Mouse (Mus musculus) intestine, embryonic 15.5 days (tissue): Measurements from ENCODE around the gene Nxf1. TPM values are rescaled to one million over a fixed set of nuclear protein-coding genes. Genes with fewer than 3 reads are reported as not detected.

Experiments
- ATAC-seq: fragments of 200-750 bp; cut with Nextera tagmentation; 2 replicates; pipeline ENCODE4 v1.8.0; 2017; ENCODE audit warnings: moderate TSS enrichment, moderate library complexity
- H3K27ac ChIP-seq: fragments of 300-500 bp; sonication (generic); 2 replicates; pipeline ENCODE4 v1.5.1; 2015; ENCODE audit warnings: mild to moderate bottlenecking, inconsistent platforms
- H3K27me3 ChIP-seq: fragments of 300-500 bp; sonication (generic); replicated peaks from 2 replicates; pipeline ENCODE4 v1.6.1; 2015; ENCODE audit warnings: inconsistent platforms
- H3K36me3 ChIP-seq: fragments of 300-500 bp; sonication (generic); 2 replicates; pipeline ENCODE4 v1.6.1; 2015; ENCODE audit warnings: inconsistent platforms
- H3K4me1 ChIP-seq: fragments of 300-500 bp; sonication (generic); replicated peaks from 2 replicates; pipeline ENCODE4 v1.6.1; 2015; ENCODE audit warnings: inconsistent platforms
- H3K4me2 ChIP-seq: fragments of 300-500 bp; sonication (generic); replicated peaks from 2 replicates; pipeline ENCODE4 v1.6.1; 2015; ENCODE audit warnings: mild to moderate bottlenecking, inconsistent platforms
- H3K4me3 ChIP-seq: fragments of 300-500 bp; sonication (generic); replicated peaks from 2 replicates; pipeline ENCODE4 v1.5.1; 2015; ENCODE audit warnings: inconsistent platforms
- H3K9ac ChIP-seq: fragments of 300-500 bp; sonication (generic); 2 replicates; pipeline ENCODE4 v1.6.1; 2015; ENCODE audit warnings: inconsistent platforms
- H3K9me3 ChIP-seq: fragments of 300-500 bp; sonication (generic); 2 replicates; pipeline ENCODE4 v1.6.1; 2016; ENCODE audit warnings: inconsistent platforms
- WGBS: fragments of 180-500 bp; shearing (Covaris S2); methylation state at CpG from one replicate; pipeline ENCODE4 v1.1.7; 2015; 5-methylcytosine and 5-hydroxymethylcytosine counted together
- polyA plus RNA-seq: library from polyadenylated mRNA; unstranded; fragments of >200 nt; fragmentation: Nextera tagmentation; extraction: Ambion mirVana; gene quantifications from 2 replicates; pipeline ENCODE4 v1.2.1, GENCODE M21; 2015

Gene Nxf1
- polyA plus RNA-seq, 1 experiment from 2014 or later, result 146 TPM

GRCm38 (mm10) chr19:8817001-8817400 is 60.1 kb downstream of the Nxf1 start:
- Histone ChIP-seq H3K4me1 (peaks cover 19% of the 10 kb centered on the region), H3K27ac (no peak overlapping the region), H3K9me3 (no peaks in the 10 kb centered on the region), H3K9ac (peak overlapping the region; percentile 11; the same call in 1 of the 2 replicates), H3K4me3 (no peak overlapping the region), H3K36me3 (peaks cover 12% of the 10 kb centered on the region), H3K27me3 (no peaks in the 10 kb centered on the region), H3K4me2 (peak overlapping the region; percentile 15)
- ATAC-seq, result no peak
- WGBS, result 79% methylated on average over 3 of the region's 3 CpGs

GRCm38 (mm10) chr19:8818301-8818798 is 61.5 kb downstream of the Nxf1 start:
- WGBS, result 21% methylated on average over 14 of the region's 14 CpGs
- Histone ChIP-seq H3K27me3 (no peaks in the 10 kb centered on the region), H3K27ac (peak overlapping the region; percentile 100), H3K36me3 (peaks cover 12% of the 10 kb centered on the region), H3K4me1 (peaks cover 21% of the 10 kb centered on the region), H3K9me3 (no peaks in the 10 kb centered on the region), H3K4me2 (peak overlapping the region; percentile 80), H3K9ac (peak overlapping the region; percentile 68), H3K4me3 (peak overlapping the region; percentile 98)
- ATAC-seq, result no peak

DNA sequence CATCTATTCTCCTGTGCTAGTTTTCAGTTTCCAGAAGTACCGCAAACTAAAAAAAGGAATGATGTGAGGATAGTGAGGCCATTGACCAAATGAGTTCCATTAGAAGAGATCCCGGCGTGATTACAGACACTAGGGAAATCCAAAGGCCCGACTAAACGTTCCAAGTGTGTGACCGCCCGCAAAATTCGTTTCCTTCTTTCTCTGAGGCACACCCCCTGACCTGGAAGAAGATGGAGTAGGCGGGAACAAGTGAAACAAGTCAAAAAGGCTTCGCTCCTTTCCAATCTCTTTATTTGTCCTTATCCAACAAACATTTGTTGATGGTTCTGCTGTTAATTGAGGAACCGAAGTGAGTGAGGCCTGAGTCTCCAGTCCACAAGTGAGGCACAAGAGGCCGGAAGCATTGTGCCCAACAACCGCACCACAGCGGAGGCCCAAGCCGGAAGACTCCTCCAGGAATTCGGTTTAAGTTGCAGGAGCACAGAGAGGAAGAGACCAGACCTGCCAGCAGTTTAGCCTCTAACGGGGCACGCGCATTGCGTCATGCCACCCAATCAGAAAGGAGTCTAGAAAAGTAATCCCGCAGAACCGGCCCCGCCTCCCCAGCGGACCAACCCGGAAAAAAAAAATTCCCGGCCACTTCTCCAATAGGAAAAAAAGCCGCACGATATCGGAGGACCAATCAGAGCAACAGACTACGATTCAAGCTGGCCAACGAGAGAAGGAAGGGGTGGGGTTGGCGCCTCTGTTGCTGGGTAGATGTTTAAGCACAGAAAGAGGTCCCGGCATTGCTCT is 62.1 kb downstream of the Nxf1 start, which contains the start of gene Ttc9c:
Gene Ttc9c, minus strand, starts transcription at position 533 of the 795 bp plus-strand sequence.
- Histone ChIP-seq H3K36me3 (peaks cover 6% of the 10 kb centered on the region), H3K4me1 (peaks cover 21% of the 10 kb centered on the region), H3K27ac (peak within 1 kb of the TSS; percentile 100), H3K9ac (peak within 1 kb of the TSS; percentile 98), H3K4me3 (peak within 1 kb of the TSS; percentile 98), H3K4me2 (peak within 1 kb of the TSS; percentile 80), H3K9me3 (no peaks in the 10 kb centered on the region), H3K27me3 (no peaks in the 10 kb centered on the region)
- under 1% methylated on average over 33 of the region's 33 CpGs for WGBS
- ATAC-seq, result peak; percentile 93

- Histone ChIP-seq H3K27ac (peak within 1 kb of the TSS; percentile 100), H3K9ac (peak within 1 kb of the TSS; percentile 98), H3K4me2 (peak within 1 kb of the TSS; percentile 80), H3K27me3 (no peaks in the 10 kb centered on the region), H3K4me1 (peaks cover 21% of the 10 kb centered on the region), H3K9me3 (no peaks in the 10 kb centered on the region), H3K4me3 (peak within 1 kb of the TSS; percentile 98), H3K36me3 (peaks cover 14% of the 10 kb centered on the region)
- peak; percentile 95 for ATAC-seq
- under 1% methylated on average over 81 of the region's 83 CpGs for WGBS
These were observed 62.9 kb downstream of the Nxf1 start, which contains the start of gene Hnrnpul2 for GRCm38 (mm10) chr19:8819596-8820423. Gene Hnrnpul2, plus strand, starts transcription at chr19:8820010.

Other genes starting within 250 kb of the Nxf1 start
- 0.05 TPM in 1 of 2 replicates, not detected in the other for gene Slc22a8, start 165.8 kb upstream of the Nxf1 start, polyA plus RNA-seq
- gene Slc22a6, start 139.0 kb upstream of the Nxf1 start, polyA plus RNA-seq, result 0.05 TPM in 1 of 2 replicates, not detected in the other
- gene Chrm1, start 93.3 kb upstream of the Nxf1 start, polyA plus RNA-seq, result 0.64 and 1.1 TPM in 2 replicates
- gene Slc3a2, start 33.7 kb upstream of the Nxf1 start, polyA plus RNA-seq, result 161 and 163 TPM in 2 replicates
- 77.3 and 88.5 TPM in 2 replicates for gene Wdr74, start 21.2 kb upstream of the Nxf1 start, polyA plus RNA-seq
- 1.8 TPM in 2 replicates for gene 1700092M07Rik, start 16.4 kb upstream of the Nxf1 start, polyA plus RNA-seq
- 119 and 121 TPM in 2 replicates for gene Stx5a, start 15.7 kb upstream of the Nxf1 start, polyA plus RNA-seq
- 164 and 177 TPM in 2 replicates for gene Tmem223, start 13.9 kb downstream of the Nxf1 start, polyA plus RNA-seq
- gene Tmem179b, start 17.4 kb downstream of the Nxf1 start, polyA plus RNA-seq, result 90.4 and 102 TPM in 2 replicates
- 25.2 and 26.9 TPM in 2 replicates for gene Taf6l, start 29.3 kb downstream of the Nxf1 start, polyA plus RNA-seq
- 137 and 147 TPM in 2 replicates for gene Polr2g, start 41.5 kb downstream of the Nxf1 start, polyA plus RNA-seq
- gene Zbtb3, start 45.5 kb downstream of the Nxf1 start, polyA plus RNA-seq, result 4.0 and 4.6 TPM in 2 replicates
- gene Ttc9c, start 62.3 kb downstream of the Nxf1 start, polyA plus RNA-seq, result 48.2 and 49.3 TPM in 2 replicates
- 5.1 and 5.4 TPM in 2 replicates for gene Hnrnpul2, start 62.9 kb downstream of the Nxf1 start, polyA plus RNA-seq
- not detected in 2 replicates for gene AC129217.1, start 72.7 kb downstream of the Nxf1 start, polyA plus RNA-seq
- 40.6 and 48.3 TPM in 2 replicates for gene Bscl2, start 80.4 kb downstream of the Nxf1 start, polyA plus RNA-seq
- 16.0 and 17.3 TPM in 2 replicates for gene Gng3, start 82.1 kb downstream of the Nxf1 start, polyA plus RNA-seq
- gene Lrrn4cl, start 93.7 kb downstream of the Nxf1 start, polyA plus RNA-seq, result 1.6 and 2.0 TPM in 2 replicates
- gene Ubxn1, start 114.4 kb downstream of the Nxf1 start, polyA plus RNA-seq, result 163 and 167 TPM in 2 replicates
- 62.7 and 63.9 TPM in 2 replicates for gene Uqcc3, start 123.8 kb downstream of the Nxf1 start, polyA plus RNA-seq
- 72.5 and 95.3 TPM in 2 replicates for gene Lbhd1, start 126.7 kb downstream of the Nxf1 start, polyA plus RNA-seq
- gene Gm49403, start 126.9 kb downstream of the Nxf1 start, polyA plus RNA-seq, result not detected in 2 replicates
- 86.5 and 95.2 TPM in 2 replicates for gene 1810009A15Rik, start 131.8 kb downstream of the Nxf1 start, polyA plus RNA-seq
- gene Gm49416, start 131.9 kb downstream of the Nxf1 start, polyA plus RNA-seq, result not detected in 2 replicates
- gene Ints5, start 135.9 kb downstream of the Nxf1 start, polyA plus RNA-seq, result 40.0 and 41.5 TPM in 2 replicates
- 92.6 and 93.3 TPM in 2 replicates for gene Ganab, start 141.0 kb downstream of the Nxf1 start, polyA plus RNA-seq
- gene B3gat3, start 163.3 kb downstream of the Nxf1 start, polyA plus RNA-seq, result 40.0 and 44.7 TPM in 2 replicates
- gene Rom1, start 172.3 kb downstream of the Nxf1 start, polyA plus RNA-seq, result 2.7 and 3.3 TPM in 2 replicates
- gene Eml3, start 172.5 kb downstream of the Nxf1 start, polyA plus RNA-seq, result 24.2 and 28.4 TPM in 2 replicates
- gene Mta2, start 184.8 kb downstream of the Nxf1 start, polyA plus RNA-seq, result 130 and 139 TPM in 2 replicates
- 29.7 and 30.4 TPM in 2 replicates for gene Tut1, start 196.8 kb downstream of the Nxf1 start, polyA plus RNA-seq
- 436 and 453 TPM in 2 replicates for gene Eef1g, start 210.0 kb downstream of the Nxf1 start, polyA plus RNA-seq
- 22.4 and 25.0 TPM in 2 replicates for gene Ahnak, start 232.2 kb downstream of the Nxf1 start, polyA plus RNA-seq